Comparison of ENCODE assay signal across 20 mouse cellular contexts in genomic region chr11:61584096-61584495, GRCm38 (mm10). TPM values are rescaled to one million over a fixed set of nuclear protein-coding genes. Genes with fewer than 3 reads are reported as not detected.
"Had no signal": no experiment of that assay in that cellular context is flagged by ENCODE, and none has a peak within 500 bp of the region (broad histone marks: within the 10 kb centered on the region; RNA-seq: fewer than 3 reads in every experiment).

No protein-coding gene starts in this region.

- ATAC-seq: liver, postnatal 0 days; lung, postnatal 0 days; midbrain, embryonic 13.5 days; midbrain, embryonic 15.5 days had no signal

- H3K27me3 ChIP-seq: midbrain, embryonic 15.5 days; neural tube, embryonic 12.5 days had no signal

- DNase-seq: liver, postnatal 0 days; lung, adult 2 months; lung, postnatal 14 days; lung, postnatal 36 days; right cerebral cortex, postnatal 25 days; right cerebral cortex, postnatal 4 days; spleen, adult 18-20 months; thymus, adult 18-20 months; thymus, postnatal 14 days; thymus, postnatal 36 days had no signal

- H3K36me3 ChIP-seq: lung, embryonic 15.5 days; midbrain, embryonic 13.5 days; midbrain, embryonic 15.5 days; neural tube, embryonic 12.5 days had no signal

- H3K4me1 ChIP-seq: lung, embryonic 15.5 days; midbrain, embryonic 13.5 days; midbrain, embryonic 15.5 days; neural tube, embryonic 12.5 days had no signal

- H3K9me3 ChIP-seq: lung, embryonic 15.5 days; midbrain, embryonic 15.5 days had no signal

- H3K4me3 ChIP-seq: lung, embryonic 15.5 days; megakaryocyte, embryonic 14.5 days; midbrain, embryonic 13.5 days; midbrain, embryonic 15.5 days; neural tube, embryonic 12.5 days had no signal

- H3K9ac ChIP-seq: liver, postnatal 0 days; lung, embryonic 15.5 days; midbrain, embryonic 13.5 days; midbrain, embryonic 15.5 days; neural tube, embryonic 12.5 days had no signal

- H3K4me2 ChIP-seq: lung, embryonic 15.5 days; midbrain, embryonic 11.5 days; midbrain, embryonic 13.5 days; midbrain, embryonic 15.5 days; neural tube, embryonic 12.5 days had no signal

- H3K27ac ChIP-seq: lung, embryonic 15.5 days; macrophage; midbrain, embryonic 13.5 days; midbrain, embryonic 15.5 days; neural tube, embryonic 12.5 days had no signal

RNA-seq across cellular contexts. Expression of gene Epn2, which starts 4.6 kb away (rescaled TPM):
- total RNA-seq: megakaryocyte progenitor cell, adult 5-6 weeks; monocyte, adult 5-6 weeks had no signal
